13 mouse cellular contexts compared by ENCODE assay signal in genomic region chr10:64861439-64861838, GRCm38 (mm10).
DNase-seq lines count a peak whose midpoint lies in the region; TF ChIP-seq lines count a peak whose summit lies in the region.
"Had no signal": no experiment of that assay in that cellular context is flagged by ENCODE, and none has a peak within 500 bp of the region (broad histone marks: within the 10 kb centered on the region; RNA-seq: fewer than 3 reads in every experiment).

No protein-coding gene starts in this region.

- no peaks in the 10 kb centered on the region for H3K4me1 ChIP-seq in E14TG2a.4 (replicated peaks; ENCODE audit: low read depth, low read length)
- H3K4me1 ChIP-seq: intestine, embryonic 15.5 days; midbrain, embryonic 12.5 days; stomach, embryonic 15.5 days had no signal

- no peaks in the 10 kb centered on the region for H3K36me3 ChIP-seq in E14TG2a.4 (ENCODE audit: insufficient read depth, low read length)
- H3K36me3 ChIP-seq: intestine, embryonic 15.5 days; midbrain, embryonic 12.5 days; stomach, embryonic 15.5 days had no signal

- peak; percentile 2 for DNase-seq in adrenal gland, postnatal 25 days
- DNase-seq in adrenal gland, adult 18-20 months (ENCODE audit: low spot score in 2 of 2) = no peak
- DNase-seq in kidney, adult 9 months = peak; percentile 65
- no peak for DNase-seq in kidney, adult 11 months
- DNase-seq in cerebellum, postnatal 14 days = peak; percentile 51 to 57
- no peak for DNase-seq in gastrocnemius, postnatal 4 days (ENCODE audit: low spot score in 2 of 2)
- no peak for DNase-seq in heart, postnatal 10 days
- DNase-seq: adrenal gland, adult 8-10 months; heart, adult 18-20 months had no signal

- H3K4me3 ChIP-seq in E14TG2a.4 (replicated peaks; ENCODE audit: low read length) = no peak overlapping the region
- H3K4me3 ChIP-seq: intestine, embryonic 15.5 days; midbrain, embryonic 12.5 days; stomach, embryonic 15.5 days had no signal

- H3K27me3 ChIP-seq in E14TG2a.4 (ENCODE audit: insufficient read depth, low read length) = no peaks in the 10 kb centered on the region
- H3K27me3 ChIP-seq: intestine, embryonic 15.5 days; midbrain, embryonic 12.5 days; stomach, embryonic 15.5 days had no signal

- peak; percentile 24; the same call in 1 of the 2 replicates for TF ChIP-seq CTCF in E14TG2a.4 (conservative IDR thresholded peaks at IDR 0.05; ENCODE audit: low read length)

- intact Hi-C loops in heart, postnatal 10 days (cut with DNase I) = no loop called here

- H3K9me3 ChIP-seq in E14TG2a.4 (ENCODE audit: low read length) = no peaks in the 10 kb centered on the region
- H3K9me3 ChIP-seq: intestine, embryonic 15.5 days; midbrain, embryonic 12.5 days; stomach, embryonic 15.5 days had no signal

Comparison
In these comparisons a context has a peak if more than half of its experiments do, and no peak if none do; other contexts are left out.
1. DNase-seq: peak in adrenal gland, postnatal 25 days (single experiment), kidney, adult 9 months (single experiment) and cerebellum, postnatal 14 days (2 of 2); none in adrenal gland, adult 18-20 months (0 of 2), kidney, adult 11 months (single experiment), gastrocnemius, postnatal 4 days (0 of 2) and heart, postnatal 10 days (0 of 2).